ENCODE assay signal across 12 mouse cellular contexts in the genomic region with DNA sequence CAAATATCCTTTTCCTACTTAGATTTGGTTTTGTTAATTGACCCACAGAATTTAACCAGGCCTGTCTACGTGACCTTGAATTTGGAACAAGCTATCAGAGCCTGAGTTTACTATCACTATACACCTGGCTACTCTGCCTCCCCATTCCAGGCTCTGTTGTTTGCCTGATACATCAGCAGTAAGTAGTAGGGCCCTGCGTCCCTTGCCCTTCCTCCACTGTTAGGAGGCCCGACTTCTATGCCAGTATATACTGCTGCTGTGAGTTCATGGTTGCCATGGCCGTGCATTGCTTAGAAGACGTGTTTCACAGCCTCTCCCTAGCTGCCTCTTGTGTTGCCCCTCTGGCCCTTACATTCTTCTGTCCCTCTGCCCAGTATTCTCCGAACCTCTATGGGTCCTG. TPM values are rescaled to one million over a fixed set of nuclear protein-coding genes. Genes with fewer than 3 reads are reported as not detected.
DNase-seq lines count a peak whose midpoint lies in the region; ATAC-seq and TF ChIP-seq lines count a peak whose summit lies in the region.
"Had no signal": no experiment of that assay in that cellular context is flagged by ENCODE, and none has a peak within 500 bp of the region (broad histone marks: within the 10 kb centered on the region; RNA-seq: fewer than 3 reads in every experiment).

No protein-coding gene starts in this region.

- no peak for TF ChIP-seq CTCF in forebrain, postnatal 0 days (IDR thresholded peaks at IDR 0.05; ENCODE audit: low read depth)

- H3K27ac ChIP-seq in heart, embryonic 15.5 days = peak overlapping the region; percentile 10
- peak overlapping the region; percentile 47; the same call in 1 of the 2 replicates for H3K27ac ChIP-seq in forebrain, postnatal 0 days (ENCODE audit: low read depth, low read length)
- peak overlapping the region; percentile 63 for H3K27ac ChIP-seq in hindbrain, embryonic 16.5 days (ENCODE audit: low read depth, low read length)
- peak overlapping the region; percentile 89 for H3K27ac ChIP-seq in neural tube, embryonic 13.5 days (replicated peaks)
- H3K27ac ChIP-seq: intestine, embryonic 15.5 days had no signal

- H3K4me1 ChIP-seq in heart, embryonic 15.5 days (replicated peaks) = peaks cover 31% of the 10 kb centered on the region
- peaks cover 6% of the 10 kb centered on the region; the same call in 1 of the 2 replicates for H3K4me1 ChIP-seq in forebrain, postnatal 0 days (ENCODE audit: insufficient read depth)
- H3K4me1 ChIP-seq in hindbrain, embryonic 16.5 days (ENCODE audit: control insufficient read depth, insufficient read depth, low read depth, low read length) = peaks cover 39% of the 10 kb centered on the region
- H3K4me1 ChIP-seq in neural tube, embryonic 13.5 days (replicated peaks) = peaks cover 82% of the 10 kb centered on the region

- no peaks in the 10 kb centered on the region for H3K9me3 ChIP-seq in heart, embryonic 15.5 days (replicated peaks)
- no peaks in the 10 kb centered on the region for H3K9me3 ChIP-seq in forebrain, postnatal 0 days (ENCODE audit: low read length)
- H3K9me3 ChIP-seq in hindbrain, embryonic 16.5 days (ENCODE audit: control insufficient read depth, low read length) = no peaks in the 10 kb centered on the region
- H3K9me3 ChIP-seq in neural tube, embryonic 13.5 days = no peaks in the 10 kb centered on the region
- H3K9me3 ChIP-seq: intestine, embryonic 15.5 days had no signal

- no peaks in the 10 kb centered on the region for H3K27me3 ChIP-seq in heart, embryonic 15.5 days
- H3K27me3 ChIP-seq in forebrain, postnatal 0 days (ENCODE audit: insufficient read depth, low read length) = no peaks in the 10 kb centered on the region
- H3K27me3 ChIP-seq in hindbrain, embryonic 16.5 days (replicated peaks; ENCODE audit: control insufficient read depth, insufficient read depth, low read length) = no peaks in the 10 kb centered on the region
- no peaks in the 10 kb centered on the region for H3K27me3 ChIP-seq in neural tube, embryonic 13.5 days
- H3K27me3 ChIP-seq: CH12.LX; intestine, embryonic 15.5 days had no signal

- no peak overlapping the region for H3K4me2 ChIP-seq in heart, embryonic 15.5 days
- H3K4me2 ChIP-seq in forebrain, postnatal 0 days (ENCODE audit: low read depth) = no peak overlapping the region
- no peak overlapping the region for H3K4me2 ChIP-seq in hindbrain, embryonic 16.5 days (ENCODE audit: low read length)
- peak overlapping the region; percentile 10; the same call in 1 of the 2 replicates for H3K4me2 ChIP-seq in neural tube, embryonic 13.5 days
- H3K4me2 ChIP-seq: intestine, embryonic 15.5 days had no signal

- 63% methylated on average over 6 of the region's 6 CpGs for WGBS in heart, embryonic 15.5 days
- WGBS in forebrain, postnatal 0 days = 71% methylated on average over 6 of the region's 6 CpGs
- WGBS in hindbrain, embryonic 16.5 days = 41% methylated on average over 6 of the region's 6 CpGs
- WGBS in neural tube, embryonic 13.5 days = 40% methylated on average over 6 of the region's 6 CpGs

- H3K4me3 ChIP-seq in heart, embryonic 15.5 days = no peak overlapping the region
- no peak overlapping the region for H3K4me3 ChIP-seq in forebrain, postnatal 0 days (ENCODE audit: low read depth, low read length)
- H3K4me3 ChIP-seq in hindbrain, embryonic 16.5 days (ENCODE audit: low read length) = no peak overlapping the region
- H3K4me3 ChIP-seq in neural tube, embryonic 13.5 days = no peak overlapping the region
- H3K4me3 ChIP-seq: intestine, embryonic 15.5 days had no signal

- no peak for ATAC-seq in heart, embryonic 15.5 days (replicated peaks; ENCODE audit: insufficient number of reproducible peaks, insufficient read depth, low FRiP score, low read depth)
- ATAC-seq in forebrain, postnatal 0 days = no peak
- ATAC-seq in hindbrain, embryonic 16.5 days = no peak
- ATAC-seq in neural tube, embryonic 13.5 days (ENCODE audit: low read depth) = peak; percentile 61
- no peak for ATAC-seq in monocyte, adult 5-6 weeks (replicated peaks; ENCODE audit: insufficient number of reproducible peaks, low FRiP score, low TSS enrichment, poor library complexity, severe bottlenecking)
- ATAC-seq: intestine, embryonic 15.5 days; lung, postnatal 0 days had no signal

- no peak overlapping the region for H3K9ac ChIP-seq in heart, embryonic 15.5 days
- no peak overlapping the region for H3K9ac ChIP-seq in forebrain, postnatal 0 days
- 0 out of 2 replicates have a peak overlapping the region, but pooled peaks have one; percentile 23 for H3K9ac ChIP-seq in hindbrain, embryonic 16.5 days (ENCODE audit: low read depth, low read length)
- 0 out of 2 replicates have a peak overlapping the region, but pooled peaks have one; percentile 2 for H3K9ac ChIP-seq in neural tube, embryonic 13.5 days
- H3K9ac ChIP-seq: intestine, embryonic 15.5 days had no signal

- H3K36me3 ChIP-seq in heart, embryonic 15.5 days = no peaks in the 10 kb centered on the region
- no peaks in the 10 kb centered on the region for H3K36me3 ChIP-seq in forebrain, postnatal 0 days (ENCODE audit: insufficient read depth)
- no peaks in the 10 kb centered on the region for H3K36me3 ChIP-seq in hindbrain, embryonic 16.5 days (ENCODE audit: control insufficient read depth, insufficient read depth, low read length)
- H3K36me3 ChIP-seq in neural tube, embryonic 13.5 days = no peaks in the 10 kb centered on the region
- H3K36me3 ChIP-seq: intestine, embryonic 15.5 days had no signal

- DNase-seq in heart, adult 18-20 months = no peak
- no peak for DNase-seq in forebrain, postnatal 0 days
- no peak for DNase-seq in cerebellum, adult 8-10 months
- no peak for DNase-seq in cerebellum, adult 9-10 months
- DNase-seq: kidney, postnatal 25 days had no signal

RNA-seq across cellular contexts. Expression of a gene that starts 42.3 kb away (rescaled TPM):
- 17.6 and 22.3 TPM in 2 replicates for polyA plus RNA-seq in heart, embryonic 15.5 days (2015; fragmentation: Nextera tagmentation; extraction: Ambion mirVana)
- 10 to 100 TPM; 50.2 to 53.6 TPM for total RNA-seq in heart, adult 18-20 months (2021)
- total RNA-seq in forebrain, postnatal 0 days (2014; rRNA removed) = 79.2 and 90.5 TPM in 2 replicates
- 30.1 and 43.5 TPM in 2 replicates for polyA plus RNA-seq in forebrain, postnatal 0 days (2015; fragmentation: Nextera tagmentation; extraction: Ambion mirVana)
- polyA plus RNA-seq in hindbrain, embryonic 16.5 days (2015; fragmentation: Nextera tagmentation; extraction: Ambion mirVana) = 49.6 and 52.7 TPM in 2 replicates
- 60.4 and 62.5 TPM in 2 replicates for polyA plus RNA-seq in neural tube, embryonic 13.5 days (2015; fragmentation: Nextera tagmentation; extraction: Ambion mirVana)
- 17.6 to 27.7 TPM (median 24.7 TPM) in 3 replicates for total RNA-seq in monocyte, adult 5-6 weeks (2017)

RNA-seq across cellular contexts. Expression of a gene that starts 42.6 kb away (rescaled TPM):
- polyA plus RNA-seq in heart, embryonic 15.5 days (2015; fragmentation: Nextera tagmentation; extraction: Ambion mirVana) = 50.7 and 56.2 TPM in 2 replicates
- total RNA-seq in heart, adult 18-20 months (2021) = 10 to 100 TPM; 23.0 to 25.0 TPM
- total RNA-seq in forebrain, postnatal 0 days (2014; rRNA removed) = 62.5 and 69.5 TPM in 2 replicates
- polyA plus RNA-seq in forebrain, postnatal 0 days (2015; fragmentation: Nextera tagmentation; extraction: Ambion mirVana) = 94.8 and 97.1 TPM in 2 replicates
- 105 and 115 TPM in 2 replicates for polyA plus RNA-seq in hindbrain, embryonic 16.5 days (2015; fragmentation: Nextera tagmentation; extraction: Ambion mirVana)
- polyA plus RNA-seq in neural tube, embryonic 13.5 days (2015; fragmentation: Nextera tagmentation; extraction: Ambion mirVana) = 91.5 and 93.0 TPM in 2 replicates
- total RNA-seq in monocyte, adult 5-6 weeks (2017) = 77.1 to 114 TPM (median 103 TPM) in 3 replicates

Comparison
In these comparisons a context has a peak if more than half of its experiments do, and no peak if none do; other contexts are left out.
1. H3K27ac ChIP-seq: peak in every context shown above with its lines; median percentile 89 in neural tube, embryonic 13.5 days; 63 in hindbrain, embryonic 16.5 days; 47 in forebrain, postnatal 0 days; 10 in heart, embryonic 15.5 days.
2. H3K9ac ChIP-seq: peak in hindbrain, embryonic 16.5 days (single experiment) and neural tube, embryonic 13.5 days (single experiment); none in heart, embryonic 15.5 days (single experiment) and forebrain, postnatal 0 days (single experiment).